Mouse (Mus musculus) neural tube, embryonic 13.5 days (tissue): ENCODE results near the gene Limk2. TPM values are rescaled to one million over a fixed set of nuclear protein-coding genes. Genes with fewer than 3 reads are reported as not detected.
A peak's percentile ranks its signal among the peaks of the same experiment; 100 is the strongest.

Experiments used
- ATAC-seq: fragments of 200-750 bp; cut with Nextera tagmentation; 2 replicates; pipeline ENCODE4 v1.8.0; 2017; ENCODE audit warnings: low read depth, mild to moderate bottlenecking, moderate TSS enrichment, moderate library complexity
- H3K27ac ChIP-seq: fragments of 300-500 bp; sonication (generic); replicated peaks from 2 replicates; pipeline ENCODE4 v1.5.1; 2015; ENCODE audit warnings: moderate library complexity, mild to moderate bottlenecking, inconsistent platforms
- H3K27me3 ChIP-seq: fragments of 300-500 bp; sonication (generic); 2 replicates; pipeline ENCODE4 v1.6.1; 2015; ENCODE audit warnings: mild to moderate bottlenecking, inconsistent platforms
- H3K36me3 ChIP-seq: fragments of 300-500 bp; sonication (generic); 2 replicates; pipeline ENCODE4 v1.6.1; 2015; ENCODE audit warnings: mild to moderate bottlenecking, inconsistent platforms
- H3K4me1 ChIP-seq: fragments of 300-500 bp; sonication (generic); replicated peaks from 2 replicates; pipeline ENCODE4 v1.6.1; 2015; ENCODE audit warnings: inconsistent platforms
- H3K4me2 ChIP-seq: fragments of 300-500 bp; sonication (generic); 2 replicates; pipeline ENCODE4 v1.6.1; 2015; ENCODE audit warnings: inconsistent platforms, mild to moderate bottlenecking, moderate library complexity
- H3K4me3 ChIP-seq: fragments of 300-500 bp; sonication (generic); 2 replicates; pipeline ENCODE4 v1.5.1; 2015; ENCODE audit warnings: mild to moderate bottlenecking, inconsistent platforms
- H3K9ac ChIP-seq: fragments of 300-500 bp; sonication (generic); 2 replicates; pipeline ENCODE4 v1.6.1; 2015; ENCODE audit warnings: moderate library complexity, mild to moderate bottlenecking, inconsistent platforms
- H3K9me3 ChIP-seq: fragments of 300-500 bp; sonication (generic); 2 replicates; pipeline ENCODE4 v1.6.1; 2016; ENCODE audit warnings: inconsistent platforms
- WGBS: fragments of 180-500 bp; shearing (Covaris S2); methylation state at CpG from one replicate; pipeline ENCODE4 v1.1.7; 2015; 5-methylcytosine and 5-hydroxymethylcytosine counted together
- polyA plus RNA-seq: library from polyadenylated mRNA; unstranded; fragments of >200 nt; fragmentation: Nextera tagmentation; extraction: Ambion mirVana; gene quantifications from 2 replicates; pipeline ENCODE4 v1.2.1, GENCODE M21; 2015

Limk2 gene
- polyA plus RNA-seq, 1 experiment from 2014 or later = 143 TPM

DNA sequence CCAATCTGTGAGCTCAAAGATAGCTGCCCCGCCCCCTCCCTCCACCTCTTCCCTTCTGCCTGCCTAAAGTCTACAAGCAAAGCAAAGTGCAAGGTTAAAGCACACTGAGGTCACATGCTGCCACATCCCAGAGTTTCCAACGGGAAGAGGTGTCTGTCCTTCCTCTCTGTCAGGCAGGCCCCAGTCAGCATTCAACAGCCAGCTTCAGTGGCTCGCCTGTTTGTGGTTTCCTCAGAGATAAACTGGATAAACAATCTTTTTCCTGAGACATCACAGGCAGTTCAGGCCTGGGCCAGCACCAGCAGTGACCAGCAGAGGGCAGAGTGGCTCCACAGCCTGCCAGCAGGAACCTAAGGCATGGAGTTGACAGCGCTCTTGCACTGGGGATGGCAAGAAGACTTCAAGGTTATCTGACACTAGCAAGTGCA is 22.0 kb downstream of the Limk2 start:
- no peak overlapping the region for H3K9ac ChIP-seq
- WGBS = 33% methylated on average over 4 of the region's 4 CpGs

DNA sequence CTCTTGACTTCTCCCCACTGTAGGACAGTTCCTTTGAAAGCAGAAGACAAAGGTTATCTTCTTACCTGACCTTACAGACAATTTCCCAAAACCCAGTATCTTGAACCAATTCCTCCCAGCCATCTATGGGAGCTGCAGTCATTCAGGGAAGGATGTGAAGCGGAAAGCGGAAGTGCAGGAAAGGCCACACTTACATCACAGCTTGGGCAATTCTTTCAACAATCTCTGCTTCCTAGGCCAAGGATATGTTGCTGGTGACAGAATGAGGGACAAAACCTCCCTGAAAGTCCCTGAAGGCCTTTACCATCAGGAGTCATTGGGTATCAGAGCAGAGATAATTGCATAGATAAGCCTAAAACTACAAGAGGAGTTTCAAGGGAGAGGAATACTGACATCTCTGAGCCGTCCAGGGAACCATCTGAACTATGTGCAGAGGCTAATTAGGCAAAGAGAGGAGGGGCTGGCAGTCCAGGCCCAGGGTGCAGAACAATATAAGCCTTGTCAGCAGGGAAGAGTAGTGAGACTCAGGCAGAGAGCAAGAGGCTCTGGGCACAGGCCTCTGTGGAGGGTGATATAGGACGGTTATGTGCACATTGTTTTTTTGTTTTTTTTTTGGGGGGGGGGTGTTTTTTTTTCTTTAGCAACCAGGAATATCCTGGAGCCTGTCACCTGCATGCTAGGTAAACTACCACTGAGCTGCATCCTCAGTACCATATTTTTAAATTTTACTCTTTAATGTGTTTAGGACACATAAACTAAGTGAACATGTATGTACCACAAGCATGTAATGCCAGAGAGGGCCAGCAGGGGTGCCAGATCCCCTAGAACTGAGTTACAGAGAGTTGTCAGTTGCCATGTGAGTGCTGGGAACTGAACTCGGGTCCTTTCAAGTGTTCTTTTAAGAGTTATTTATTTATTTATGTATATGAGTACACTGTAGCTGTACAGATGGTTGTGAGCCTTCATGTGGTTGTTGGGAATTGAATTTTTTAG is 26.1 kb downstream of the Limk2 start:
- Histone ChIP-seq H3K4me1 (no peaks in the 10 kb centered on the region), H3K27ac (peak overlapping the region; percentile 49; the same call in 1 of the 2 replicates), H3K27me3 (no peaks in the 10 kb centered on the region), H3K4me3 (no peak overlapping the region), H3K4me2 (no peak overlapping the region), H3K9ac (no peak overlapping the region), H3K36me3 (peaks cover 7% of the 10 kb centered on the region; the same call in 1 of the 2 replicates), H3K9me3 (no peaks in the 10 kb centered on the region)
- ATAC-seq = peak; percentile 67; the same call in 1 of the 2 replicates
- WGBS = 71% methylated on average over 5 of the region's 5 CpGs

More for the DNA sequence above, 22.0 kb downstream of the Limk2 start:
- peak; percentile 72; the same call in 1 of the 2 replicates for ATAC-seq
- no peaks in the 10 kb centered on the region for H3K27me3 ChIP-seq
- H3K9me3 ChIP-seq = no peaks in the 10 kb centered on the region
- no peak overlapping the region for H3K4me3 ChIP-seq
- H3K4me2 ChIP-seq = no peak overlapping the region
- peaks cover 3% of the 10 kb centered on the region; the same call in 1 of the 2 replicates for H3K36me3 ChIP-seq
- no peaks in the 10 kb centered on the region for H3K4me1 ChIP-seq
- H3K27ac ChIP-seq = no peak overlapping the region

DNA sequence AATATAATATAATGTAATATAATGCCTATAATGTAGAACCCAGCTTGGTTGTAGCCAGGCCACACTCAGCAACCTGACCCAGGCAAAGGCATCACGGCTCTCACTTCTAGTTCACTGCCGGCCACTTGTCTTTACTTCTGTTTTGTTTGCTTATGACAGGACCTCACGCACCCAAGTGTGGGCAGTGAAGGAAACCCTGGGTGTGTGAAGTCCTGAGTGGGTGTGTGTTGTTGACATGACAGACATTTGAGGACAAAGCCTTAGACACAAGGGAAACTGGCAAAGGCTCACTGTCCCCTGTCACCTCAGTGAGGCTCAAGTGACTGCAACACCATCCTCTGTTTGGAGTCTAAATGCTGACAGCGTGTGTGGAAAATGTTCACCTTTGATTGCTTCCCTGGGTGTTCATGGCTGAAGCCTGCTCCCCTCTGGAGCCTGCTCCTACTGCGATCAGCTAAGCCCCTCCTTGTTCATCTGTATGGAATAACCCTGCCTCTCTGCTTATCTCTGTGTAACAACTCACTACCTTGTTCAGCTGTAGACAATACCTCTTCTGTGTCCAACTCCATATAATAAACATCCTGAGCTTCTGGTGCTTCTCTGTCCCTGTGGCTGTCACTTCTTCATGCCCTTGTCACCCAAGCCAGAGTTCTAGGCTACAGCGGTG is 27.7 kb downstream of the Limk2 start:
- no peak for ATAC-seq
- 90% methylated on average over 6 of the region's 6 CpGs for WGBS
- no peak overlapping the region for H3K27ac ChIP-seq
- no peak overlapping the region for H3K4me2 ChIP-seq
- no peaks in the 10 kb centered on the region for H3K27me3 ChIP-seq
- H3K9ac ChIP-seq = no peak overlapping the region
- H3K9me3 ChIP-seq = no peaks in the 10 kb centered on the region
- H3K4me3 ChIP-seq = no peak overlapping the region
- H3K36me3 ChIP-seq = peaks cover 7% of the 10 kb centered on the region; the same call in 1 of the 2 replicates
- H3K4me1 ChIP-seq = no peaks in the 10 kb centered on the region

DNA sequence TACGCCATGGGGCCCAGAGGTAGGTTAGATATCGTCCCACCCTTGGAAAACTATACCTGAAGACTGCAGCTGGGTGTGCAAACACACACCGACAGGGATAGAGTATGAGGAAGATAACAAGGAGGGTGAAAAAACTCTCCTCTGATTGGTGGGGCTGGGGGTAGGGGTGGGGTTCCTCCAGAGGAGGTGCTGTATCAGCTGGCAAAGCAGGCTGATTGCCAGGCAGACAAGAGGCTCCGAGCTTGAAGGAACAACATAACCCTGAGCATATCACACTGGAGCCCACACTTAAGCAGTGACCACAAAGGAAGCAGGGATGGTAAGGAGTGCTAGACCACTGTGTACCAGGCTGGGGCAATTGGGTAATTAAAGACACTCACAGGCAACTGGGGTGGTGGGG is 29.6 kb downstream of the Limk2 start:
- Histone ChIP-seq H3K36me3 (peaks cover 7% of the 10 kb centered on the region; the same call in 1 of the 2 replicates), H3K4me1 (peaks cover 6% of the 10 kb centered on the region), H3K9ac (no peak overlapping the region), H3K27me3 (no peaks in the 10 kb centered on the region), H3K4me3 (no peak overlapping the region), H3K27ac (no peak overlapping the region), H3K9me3 (no peaks in the 10 kb centered on the region), H3K4me2 (no peak overlapping the region)
- no peak for ATAC-seq
- 91% methylated on average over 4 of the region's 4 CpGs for WGBS

DNA sequence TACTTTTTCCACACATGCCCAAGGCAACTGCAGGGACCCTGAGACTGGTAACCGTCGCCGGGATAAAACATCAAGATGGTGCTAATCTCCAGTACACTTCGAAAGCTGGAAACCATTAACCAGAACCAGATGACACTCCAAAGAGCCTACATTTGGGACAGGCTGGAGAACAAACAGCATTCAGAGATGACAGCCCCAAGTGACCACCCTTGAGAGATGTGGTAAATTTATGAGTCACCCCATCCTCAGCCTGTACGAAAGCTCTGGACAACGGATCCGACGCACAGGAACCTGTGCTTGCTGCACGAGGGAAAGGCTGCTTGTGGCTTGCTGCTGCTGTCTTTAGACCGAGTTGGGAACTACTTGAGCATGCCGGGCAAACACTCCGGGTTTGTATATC is 34.2 kb downstream of the Limk2 start:
- peaks cover 42% of the 10 kb centered on the region for H3K4me1 ChIP-seq
- H3K9me3 ChIP-seq = no peaks in the 10 kb centered on the region
- 68% methylated on average over 12 of the region's 12 CpGs for WGBS
- no peaks in the 10 kb centered on the region for H3K36me3 ChIP-seq
- no peak overlapping the region; the same call in 1 of the 2 replicates for H3K4me3 ChIP-seq
- peak overlapping the region; percentile 81 for H3K27ac ChIP-seq
- H3K4me2 ChIP-seq = peak overlapping the region; percentile 30
- 0 out of 2 replicates have a peak overlapping the region, but pooled peaks have one; percentile 49 for H3K9ac ChIP-seq
- no peak for ATAC-seq
- no peaks in the 10 kb centered on the region for H3K27me3 ChIP-seq

DNA sequence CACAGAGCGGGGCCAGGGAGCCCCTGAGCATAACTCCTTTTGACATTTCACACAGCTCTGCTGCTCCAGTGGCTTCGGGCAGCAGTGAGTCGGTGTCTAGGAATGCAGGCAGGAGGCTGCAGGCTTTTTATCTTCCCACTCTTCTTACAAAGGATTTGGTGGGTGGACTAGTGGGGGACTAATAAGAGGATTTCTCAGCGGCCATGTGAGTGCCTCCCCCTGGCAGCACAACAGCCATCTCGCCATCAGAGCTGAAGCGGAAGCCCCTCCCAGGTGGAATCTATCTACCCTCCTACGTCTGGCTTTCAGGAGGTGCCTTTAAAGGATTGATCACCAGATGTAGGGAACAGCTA is 34.7 kb downstream of the Limk2 start:
- peak overlapping the region; percentile 81 for H3K27ac ChIP-seq
- peak overlapping the region; percentile 49; the same call in 1 of the 2 replicates for H3K9ac ChIP-seq

DNA sequence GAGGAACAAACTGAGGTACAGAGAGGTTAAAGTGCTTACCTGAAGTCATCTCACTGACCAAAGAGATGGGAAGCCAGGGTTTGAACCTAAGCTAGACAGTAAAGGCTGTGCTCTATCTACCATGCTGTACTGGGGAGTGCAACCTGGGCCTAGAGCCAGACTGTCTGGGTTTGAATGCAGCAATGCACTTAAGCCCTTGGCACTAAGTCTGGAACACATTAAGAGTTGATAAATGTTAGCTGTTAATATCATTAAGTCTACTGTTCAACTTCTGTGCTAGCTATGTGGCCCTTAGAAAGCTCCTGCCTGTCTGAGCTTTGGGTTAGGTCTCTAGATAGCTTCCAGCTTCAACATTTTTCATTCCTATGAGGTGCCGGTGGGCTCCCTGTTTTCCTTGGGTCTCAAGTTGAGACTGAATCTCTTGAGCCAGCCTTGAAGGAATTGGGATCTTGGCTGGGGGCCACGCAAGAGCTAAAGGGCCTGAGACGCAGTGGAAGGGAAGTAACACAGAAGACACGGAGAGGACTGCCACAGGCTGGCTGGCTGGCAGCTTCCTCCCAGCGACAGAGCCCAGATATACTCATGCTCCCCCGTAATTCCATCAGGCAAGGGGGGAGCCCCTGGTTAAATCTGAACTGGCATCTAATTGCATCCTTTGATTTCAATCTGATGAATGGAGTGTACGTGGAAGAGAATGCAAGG is 35.2 kb downstream of the Limk2 start:
- Histone ChIP-seq H3K36me3 (no peaks in the 10 kb centered on the region), H3K4me3 (no peak overlapping the region), H3K9ac (peak overlapping the region; percentile 49; the same call in 1 of the 2 replicates), H3K27ac (peak overlapping the region; percentile 81), H3K4me2 (peak overlapping the region; percentile 30), H3K4me1 (peaks cover 52% of the 10 kb centered on the region), H3K27me3 (no peaks in the 10 kb centered on the region), H3K9me3 (no peaks in the 10 kb centered on the region)
- WGBS = 26% methylated on average over 7 of the region's 7 CpGs
- peak; percentile 10; the same call in 1 of the 2 replicates for ATAC-seq

More for the DNA sequence above, 34.7 kb downstream of the Limk2 start:
- ATAC-seq = peak; percentile 19; the same call in 1 of the 2 replicates
- H3K27me3 ChIP-seq = no peaks in the 10 kb centered on the region
- no peaks in the 10 kb centered on the region for H3K36me3 ChIP-seq
- 10% methylated on average over 7 of the region's 7 CpGs for WGBS
- no peaks in the 10 kb centered on the region for H3K9me3 ChIP-seq
- H3K4me1 ChIP-seq = peaks cover 46% of the 10 kb centered on the region
- no peak overlapping the region; the same call in 1 of the 2 replicates for H3K4me3 ChIP-seq
- H3K4me2 ChIP-seq = peak overlapping the region; percentile 30

DNA sequence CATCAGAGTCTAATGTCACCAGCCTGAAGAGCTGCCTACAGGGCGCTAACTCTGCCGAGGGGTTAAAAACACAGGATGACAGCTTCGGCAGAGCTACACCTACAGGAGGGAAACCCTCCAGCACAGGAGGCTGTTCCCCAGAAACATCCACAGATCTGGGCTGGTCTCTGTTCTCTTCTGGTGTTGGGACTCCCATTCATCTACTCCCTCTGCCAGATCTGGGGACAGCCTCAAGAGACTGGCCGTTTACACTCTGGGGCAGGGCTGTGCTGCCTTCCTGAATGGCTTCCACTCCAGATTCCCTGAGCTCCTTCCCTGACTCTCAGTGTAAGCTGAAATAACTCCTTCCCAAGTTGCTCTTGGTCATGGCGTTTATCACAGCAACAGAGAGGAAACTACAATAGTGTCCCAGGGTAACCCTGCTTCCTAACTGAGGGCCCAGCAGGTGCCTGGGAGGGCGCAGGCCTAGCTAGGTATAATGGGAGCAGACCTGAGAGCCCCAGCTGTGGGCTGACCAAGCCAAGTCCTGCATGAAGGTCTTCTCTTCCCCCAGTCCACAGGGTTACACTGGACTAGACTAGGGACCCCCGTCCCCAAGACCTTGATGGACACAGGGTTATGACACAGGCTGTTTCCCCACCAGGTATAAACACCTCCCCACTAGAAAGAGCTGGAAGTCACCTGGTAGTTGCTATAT is 37.2 kb downstream of the Limk2 start:
- H3K27ac ChIP-seq = peak overlapping the region; percentile 96
- H3K36me3 ChIP-seq = no peaks in the 10 kb centered on the region
- H3K27me3 ChIP-seq = no peaks in the 10 kb centered on the region
- ATAC-seq = peak; percentile 58
- no peaks in the 10 kb centered on the region for H3K9me3 ChIP-seq
- H3K4me1 ChIP-seq = peaks cover 72% of the 10 kb centered on the region
- WGBS = 24% methylated on average over 7 of the region's 7 CpGs
- H3K9ac ChIP-seq = peak overlapping the region; percentile 90
- peak overlapping the region; percentile 79 for H3K4me2 ChIP-seq
- H3K4me3 ChIP-seq = peak overlapping the region; percentile 73

DNA sequence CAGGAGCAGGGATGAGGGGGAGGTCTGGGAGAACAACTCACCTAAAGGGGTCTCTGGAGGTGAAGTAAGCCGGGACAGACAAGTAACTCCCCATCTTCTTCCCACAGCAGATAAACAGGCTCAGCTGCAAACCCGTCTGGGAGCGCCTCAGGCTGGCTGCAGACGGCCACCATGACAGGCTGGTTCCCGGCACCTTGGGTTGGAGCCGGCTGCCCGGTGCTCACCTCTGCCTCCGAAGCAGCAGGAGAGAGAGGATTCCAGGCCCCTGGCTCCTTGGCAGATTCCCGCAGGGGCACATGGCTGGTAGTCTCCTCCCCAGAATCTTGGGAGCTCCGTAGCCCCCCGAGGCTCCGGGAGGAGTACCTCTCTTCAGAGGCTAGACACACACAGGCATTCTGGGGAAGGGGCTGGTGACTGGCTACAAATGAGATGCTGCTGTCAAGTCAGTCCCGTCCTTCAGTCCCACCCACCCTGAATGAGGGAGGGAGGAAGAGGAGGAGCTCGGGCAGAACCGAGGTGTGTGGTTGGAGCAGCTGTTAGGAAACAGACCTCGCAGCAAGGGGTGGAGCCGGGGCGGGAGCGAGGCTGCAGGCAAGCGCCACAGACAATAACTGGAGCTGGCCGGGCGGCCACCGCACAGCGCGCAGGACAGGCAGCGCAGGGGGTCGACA is 37.9 kb downstream of the Limk2 start:
- H3K4me3 ChIP-seq = peak overlapping the region; percentile 73
- H3K4me1 ChIP-seq = peaks cover 76% of the 10 kb centered on the region
- H3K9me3 ChIP-seq = no peaks in the 10 kb centered on the region
- H3K4me2 ChIP-seq = peak overlapping the region; percentile 79
- H3K27me3 ChIP-seq = no peaks in the 10 kb centered on the region
- peak overlapping the region; percentile 90 for H3K9ac ChIP-seq
- H3K27ac ChIP-seq = peak overlapping the region; percentile 96
- ATAC-seq = peak; percentile 96
- no peaks in the 10 kb centered on the region for H3K36me3 ChIP-seq
- 2% methylated on average over 27 of the region's 27 CpGs for WGBS

DNA sequence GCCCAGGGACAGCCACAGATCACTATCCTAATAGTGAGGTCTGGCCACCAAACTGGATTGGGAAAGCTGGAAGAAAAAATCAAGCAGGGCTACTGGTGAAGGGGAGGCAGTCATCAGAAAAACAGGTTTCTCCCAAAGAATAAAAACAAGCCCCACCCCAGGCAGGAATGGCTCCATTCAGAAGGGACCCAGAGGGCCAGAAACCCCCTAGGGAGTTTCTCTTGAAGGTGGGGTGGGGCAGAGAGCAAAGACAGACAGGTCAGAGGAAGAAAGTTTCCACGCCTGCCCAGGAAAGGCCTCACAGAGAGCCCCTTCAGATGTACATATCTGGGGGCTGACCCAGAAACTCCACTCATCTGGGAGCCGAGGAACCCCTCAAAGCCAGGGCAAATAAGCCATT is 38.8 kb downstream of the Limk2 start:
- H3K9me3 ChIP-seq = no peaks in the 10 kb centered on the region
- no peaks in the 10 kb centered on the region for H3K36me3 ChIP-seq
- ATAC-seq = no peak
- no peaks in the 10 kb centered on the region for H3K27me3 ChIP-seq
- H3K4me1 ChIP-seq = peaks cover 76% of the 10 kb centered on the region
- H3K4me2 ChIP-seq = peak overlapping the region; percentile 79
- H3K9ac ChIP-seq = peak overlapping the region; percentile 90
- peak overlapping the region; percentile 96; the same call in 1 of the 2 replicates for H3K27ac ChIP-seq
- H3K4me3 ChIP-seq = peak overlapping the region; percentile 73
- WGBS = 74% methylated on average over 2 of the region's 2 CpGs
